10 mouse cellular contexts compared by ENCODE assay signal in the genomic region with DNA sequence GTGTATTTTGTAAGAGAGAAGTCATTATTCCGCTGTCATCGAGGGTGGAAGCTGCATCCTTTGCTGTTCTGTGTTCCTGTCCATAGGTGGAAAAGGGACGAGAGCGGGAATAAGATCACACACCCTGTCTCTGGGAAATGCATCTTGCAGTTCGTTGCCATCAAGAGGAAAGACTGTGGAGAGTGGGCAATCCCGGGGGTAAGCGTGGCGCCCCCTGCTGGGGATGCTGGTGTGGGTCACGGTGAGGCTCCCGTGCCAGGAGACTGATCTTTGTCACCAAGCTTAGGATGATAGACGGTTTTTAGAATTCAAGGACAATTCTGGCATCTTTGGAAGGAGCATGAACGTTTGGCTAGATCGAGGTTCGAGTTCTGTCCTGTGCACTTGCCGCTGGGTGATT. TPM values are rescaled to one million over a fixed set of nuclear protein-coding genes. Genes with fewer than 3 reads are reported as not detected.
DNase-seq lines count a peak whose midpoint lies in the region; ATAC-seq lines count a peak whose summit lies in the region.
"Had no signal": no experiment of that assay in that cellular context is flagged by ENCODE, and none has a peak within 500 bp of the region (broad histone marks: within the 10 kb centered on the region; RNA-seq: fewer than 3 reads in every experiment).

No protein-coding gene starts in this region.

- H3K9me3 ChIP-seq in heart, embryonic 10.5 days: no peaks in the 10 kb centered on the region
- H3K9me3 ChIP-seq in liver, embryonic 13.5 days (replicated peaks): no peaks in the 10 kb centered on the region
- H3K9me3 ChIP-seq: neural tube, embryonic 13.5 days had no signal

- no peak overlapping the region for H3K9ac ChIP-seq in liver, embryonic 13.5 days
- H3K9ac ChIP-seq: neural tube, embryonic 13.5 days had no signal

- WGBS in heart, embryonic 10.5 days: 69% methylated on average over 15 of the region's 15 CpGs
- WGBS in liver, embryonic 13.5 days (ENCODE audit: insufficient replicate concordance): 63% methylated on average over 15 of the region's 15 CpGs

- peak; percentile 36 for DNase-seq in heart, adult 8-10 months (ENCODE audit: low spot score)
- DNase-seq in heart, embryonic 10.5 days (ENCODE audit: low spot score): no peak
- DNase-seq in urinary bladder, postnatal 14 days (ENCODE audit: low spot score): peak; percentile 35
- no peak for DNase-seq in urinary bladder, adult 18-20 months (ENCODE audit: low spot score in 2 of 2)
- DNase-seq in embryo, embryonic 11 days: peak; percentile 32
- no peak for DNase-seq in liver, embryonic 13.5 days
- DNase-seq in spleen, postnatal 10 days (ENCODE audit: low spot score in 2 of 2): peak; percentile 44 to 77
- DNase-seq in urinary bladder, postnatal 4 days (ENCODE audit: low spot score in 2 of 2): no peak

- no peaks in the 10 kb centered on the region for H3K27me3 ChIP-seq in heart, embryonic 10.5 days (ENCODE audit: insufficient read depth, poor library complexity, severe bottlenecking)
- H3K27me3 ChIP-seq in liver, embryonic 13.5 days: no peaks in the 10 kb centered on the region
- H3K27me3 ChIP-seq: neural tube, embryonic 13.5 days had no signal

- H3K36me3 ChIP-seq in heart, embryonic 10.5 days: peaks cover 67% of the 10 kb centered on the region
- H3K36me3 ChIP-seq in liver, embryonic 13.5 days: peaks cover 65% of the 10 kb centered on the region

- no peak overlapping the region for H3K4me2 ChIP-seq in liver, embryonic 13.5 days
- H3K4me2 ChIP-seq: neural tube, embryonic 13.5 days had no signal

- no peak overlapping the region for H3K27ac ChIP-seq in heart, embryonic 10.5 days
- 0 out of 2 replicates have a peak overlapping the region, but pooled peaks have one; percentile 20 for H3K27ac ChIP-seq in liver, embryonic 13.5 days
- H3K27ac ChIP-seq: neural tube, embryonic 13.5 days had no signal

- no peak overlapping the region for H3K4me3 ChIP-seq in heart, embryonic 10.5 days
- H3K4me3 ChIP-seq in liver, embryonic 13.5 days (replicated peaks): no peak overlapping the region
- H3K4me3 ChIP-seq: neural tube, embryonic 13.5 days had no signal

- ATAC-seq in liver, embryonic 13.5 days (ENCODE audit: low read depth): no peak

- H3K4me1 ChIP-seq in heart, embryonic 10.5 days: no peaks in the 10 kb centered on the region
- H3K4me1 ChIP-seq in liver, embryonic 13.5 days (replicated peaks): peaks cover 69% of the 10 kb centered on the region

RNA-seq across cellular contexts. Expression of a gene that starts 11.9 kb away (rescaled TPM):
- total RNA-seq in heart, adult 8-10 months (2022): 10 to 100 TPM; 53.8 to 58.9 (median 56.7) TPM
- polyA plus RNA-seq in heart, embryonic 10.5 days (2016; fragmentation: Nextera tagmentation; extraction: Ambion mirVana): 55.5 and 68.7 TPM in 2 replicates
- 84.0 and 89.0 TPM in 2 replicates for polyA plus RNA-seq in liver, embryonic 13.5 days (2015; fragmentation: Nextera tagmentation; extraction: Ambion mirVana)

RNA-seq across cellular contexts. Expression of a gene that starts 19.4 kb away (rescaled TPM):
- not detected for total RNA-seq in heart, adult 8-10 months (2022)
- not detected in 2 replicates for polyA plus RNA-seq in heart, embryonic 10.5 days (2016; fragmentation: Nextera tagmentation; extraction: Ambion mirVana)
- not detected in 2 replicates for polyA plus RNA-seq in liver, embryonic 13.5 days (2015; fragmentation: Nextera tagmentation; extraction: Ambion mirVana)
- polyA plus RNA-seq: large intestine, adult 2 months; neural tube, embryonic 13.5 days had no signal

RNA-seq across cellular contexts. Expression of a gene that starts 36.3 kb away (rescaled TPM):
- total RNA-seq in heart, adult 8-10 months (2022): 10 to 100 TPM; 26.5 to 30.0 (median 27.4) TPM
- 2.5 and 3.6 TPM in 2 replicates for polyA plus RNA-seq in heart, embryonic 10.5 days (2016; fragmentation: Nextera tagmentation; extraction: Ambion mirVana)
- polyA plus RNA-seq in liver, embryonic 13.5 days (2015; fragmentation: Nextera tagmentation; extraction: Ambion mirVana): 2.1 and 2.6 TPM in 2 replicates

RNA-seq across cellular contexts. Expression of a gene that starts 55.5 kb away (rescaled TPM):
- 100 to 1,000 TPM; 165 to 223 (median 203) TPM for total RNA-seq in heart, adult 8-10 months (2022)
- polyA plus RNA-seq in heart, embryonic 10.5 days (2016; fragmentation: Nextera tagmentation; extraction: Ambion mirVana): 11.4 and 17.7 TPM in 2 replicates
- 2.0 TPM in 2 replicates for polyA plus RNA-seq in liver, embryonic 13.5 days (2015; fragmentation: Nextera tagmentation; extraction: Ambion mirVana)

Comparison
In these comparisons a context has a peak if more than half of its experiments do, and no peak if none do; other contexts are left out.
1. DNase-seq: peak in heart, adult 8-10 months (single experiment), urinary bladder, postnatal 14 days (single experiment), embryo, embryonic 11 days (single experiment) and spleen, postnatal 10 days (2 of 2); none in heart, embryonic 10.5 days (single experiment), urinary bladder, adult 18-20 months (0 of 2), liver, embryonic 13.5 days (single experiment) and urinary bladder, postnatal 4 days (0 of 2).